Mouse (Mus musculus): Measurements from ENCODE around the gene Kcnma1.

Kcnma1 gene

DNA sequence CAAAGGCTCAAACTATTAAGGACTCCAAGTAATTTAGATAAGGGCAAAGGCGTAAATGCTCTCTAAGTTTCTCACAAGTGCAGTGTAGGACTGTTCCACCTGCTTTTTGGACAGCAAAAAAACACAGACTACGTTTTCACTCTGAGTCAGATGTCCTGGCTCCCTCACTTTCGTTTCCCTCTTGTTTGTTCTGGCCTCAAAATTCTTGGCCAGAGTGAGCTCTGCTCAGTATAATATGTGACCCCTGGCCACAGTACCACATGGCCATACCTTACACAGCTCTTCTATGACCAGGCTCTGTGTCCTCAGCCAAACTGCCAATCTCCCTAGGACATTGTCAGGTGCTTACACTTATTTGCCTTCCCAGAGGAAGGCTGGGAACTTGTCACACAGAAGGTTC lies 241.6 kb downstream of the Kcnma1 start:
- DNase-seq (ENCODE audit: low spot score), result no peak

GRCm38 (mm10) chr14:23771794-23772193 lies 242.5 kb downstream of the Kcnma1 start:
- no peak for DNase-seq (ENCODE audit: low spot score)

DNA sequence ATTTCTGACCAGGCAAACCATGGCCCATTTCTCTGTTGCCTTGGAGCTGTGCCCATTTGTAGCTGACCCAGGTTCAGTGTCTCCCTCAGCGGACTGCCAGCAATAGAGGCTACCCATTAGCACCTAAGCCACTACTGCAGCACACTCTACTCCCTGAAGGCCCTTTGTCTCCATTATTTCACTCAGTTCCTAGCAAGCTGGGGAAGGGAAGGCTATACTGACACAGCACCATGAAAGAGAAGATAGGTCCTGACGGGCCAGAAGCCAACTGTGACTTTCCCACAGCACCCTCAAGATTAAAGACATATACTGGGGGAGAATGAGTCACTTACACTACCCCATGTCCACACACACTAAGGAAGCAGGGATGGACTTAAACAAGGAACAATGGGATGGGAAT lies 251.8 kb downstream of the Kcnma1 start:
- DNase-seq (ENCODE audit: low spot score), result no peak

- no peak for DNase-seq (ENCODE audit: low spot score)
Measured at GRCm38 (mm10) chr14:23759626-23760025, 254.7 kb downstream of the Kcnma1 start.

- DNase-seq (ENCODE audit: low spot score), result no peak
Measured at GRCm38 (mm10) chr14:23758421-23758820, 255.9 kb downstream of the Kcnma1 start.

GRCm38 (mm10) chr14:23748011-23748410 lies 266.3 kb downstream of the Kcnma1 start:
- no peak for DNase-seq (ENCODE audit: low spot score)

GRCm38 (mm10) chr14:23746976-23747375 lies 267.3 kb downstream of the Kcnma1 start:
- no peak for DNase-seq (ENCODE audit: low spot score)

DNA sequence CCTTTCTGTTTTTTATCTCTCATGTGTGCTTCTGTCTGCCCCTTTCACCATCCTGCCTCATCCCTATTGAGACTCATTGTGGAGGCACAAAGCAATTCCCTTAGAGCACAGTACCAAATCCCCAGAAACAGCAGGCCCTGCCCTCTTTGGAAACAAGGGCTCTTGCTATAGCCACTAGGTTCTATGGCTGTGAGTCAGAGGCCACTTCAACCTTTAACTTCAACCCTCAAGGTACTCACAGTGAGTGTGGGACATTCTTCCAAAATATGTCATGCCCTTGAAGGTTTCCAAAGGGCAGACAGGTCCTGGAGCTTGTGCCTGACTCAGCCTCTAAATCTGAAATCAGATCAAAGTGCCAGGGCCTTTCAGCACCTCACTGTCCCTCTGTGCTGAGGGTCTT lies 272.8 kb downstream of the Kcnma1 start:
- DNase-seq (ENCODE audit: low spot score), result no peak

DNA sequence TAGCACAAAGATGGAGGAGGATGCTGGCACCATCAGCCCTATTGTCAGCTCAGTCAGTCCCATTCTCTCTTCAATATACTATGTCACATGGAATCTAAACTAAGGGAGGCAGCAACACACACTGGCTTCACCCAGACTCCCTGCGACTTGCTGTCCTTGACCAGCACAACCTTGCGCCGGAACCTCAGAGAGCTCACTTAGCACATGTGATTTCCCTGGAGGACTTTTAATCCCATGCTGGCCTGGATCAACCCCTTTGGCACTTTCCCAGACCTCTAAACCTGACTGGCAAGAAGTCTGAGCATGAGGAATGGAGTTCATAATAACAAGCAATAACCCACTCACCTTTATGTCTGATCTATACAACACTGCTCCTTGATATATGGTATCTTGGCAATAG lies 280.1 kb downstream of the Kcnma1 start:
- DNase-seq (ENCODE audit: low spot score), result no peak

GRCm38 (mm10) chr14:23729377-23729776 lies 284.9 kb downstream of the Kcnma1 start:
- DNase-seq (ENCODE audit: low spot score), result no peak

DNA sequence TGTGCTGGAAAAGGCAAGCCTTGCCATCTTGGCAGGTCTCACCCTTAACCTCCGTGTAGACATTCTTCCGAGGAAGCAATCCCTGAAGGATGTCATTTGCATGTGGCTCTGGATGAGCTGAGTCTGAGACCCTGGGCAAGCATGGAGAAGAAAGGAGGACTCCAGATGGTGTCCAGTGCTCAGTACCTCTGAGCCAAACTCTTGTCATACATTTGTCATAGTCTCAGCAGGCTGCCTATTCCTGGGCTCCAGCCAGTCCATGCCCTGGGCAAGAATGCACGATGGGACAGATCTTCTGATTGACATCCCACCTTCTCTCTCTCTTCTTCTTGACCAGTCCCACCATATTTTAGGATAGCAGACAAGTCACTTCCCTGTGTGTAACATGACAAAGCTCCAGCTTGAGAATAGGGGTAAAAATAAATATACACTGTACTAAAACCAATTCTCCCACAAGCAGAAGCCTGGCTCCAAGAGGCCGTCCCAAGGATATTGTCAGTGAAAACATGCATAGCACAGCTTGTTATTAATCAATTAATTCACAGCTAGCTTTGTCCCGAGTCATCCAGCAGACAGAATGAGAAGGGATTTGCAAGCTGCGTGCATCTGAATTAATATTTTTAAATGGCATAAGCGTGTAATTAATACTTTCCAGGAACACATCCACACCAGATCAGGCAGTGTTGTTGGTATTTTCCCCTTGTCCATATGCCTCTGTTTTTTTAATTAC lies 290.4 kb downstream of the Kcnma1 start:
- DNase-seq (ENCODE audit: low spot score), result no peak

- DNase-seq (ENCODE audit: low spot score), result no peak
Measured at GRCm38 (mm10) chr14:23719246-23719645, 295.0 kb downstream of the Kcnma1 start.

GRCm38 (mm10) chr14:23718667-23719066 lies 295.6 kb downstream of the Kcnma1 start:
- DNase-seq (ENCODE audit: low spot score), result no peak

GRCm38 (mm10) chr14:23714396-23715131 lies 299.7 kb downstream of the Kcnma1 start:
- DNase-seq (ENCODE audit: low spot score), result no peak

DNA sequence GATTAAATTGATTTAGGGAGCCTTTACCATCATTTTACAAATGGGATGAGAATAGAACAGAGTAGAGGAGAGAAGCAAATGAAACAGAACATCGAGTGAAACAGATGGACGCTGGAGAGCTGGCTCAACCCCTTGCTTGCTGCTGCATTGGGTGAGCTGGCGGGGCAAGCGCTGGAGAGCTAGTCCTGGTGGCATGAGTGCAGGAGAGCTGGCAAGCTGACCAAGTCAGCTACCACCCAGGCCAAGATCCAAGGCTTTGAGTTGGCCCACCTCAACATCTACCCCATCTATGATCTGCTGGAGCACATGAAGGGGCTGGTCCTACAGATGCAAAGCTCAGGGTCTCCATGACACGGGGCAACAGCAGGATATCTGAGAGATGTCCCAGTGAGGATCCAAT lies 301.4 kb downstream of the Kcnma1 start:
- DNase-seq (ENCODE audit: low spot score), result no peak

DNA sequence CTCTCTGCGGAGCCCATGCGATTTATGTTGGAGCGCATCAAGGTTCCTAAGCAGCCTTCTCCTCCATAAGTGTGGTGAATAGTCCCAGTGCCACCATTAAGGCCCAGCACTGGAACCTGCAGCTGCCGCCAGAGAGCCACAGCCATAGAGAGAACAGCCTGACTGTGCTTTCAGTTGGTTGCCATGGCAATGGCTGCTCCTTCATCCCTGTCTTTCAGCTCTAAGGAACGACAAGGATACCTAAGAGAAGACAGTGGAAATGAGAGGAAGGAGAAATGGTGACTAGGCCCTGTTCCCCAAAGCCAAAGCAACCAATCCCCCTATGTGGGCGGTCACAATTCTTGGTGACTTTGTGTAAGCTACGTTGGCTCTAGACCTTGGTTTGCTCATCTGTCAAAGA lies 303.3 kb downstream of the Kcnma1 start:
- no peak for DNase-seq (ENCODE audit: low spot score)

DNA sequence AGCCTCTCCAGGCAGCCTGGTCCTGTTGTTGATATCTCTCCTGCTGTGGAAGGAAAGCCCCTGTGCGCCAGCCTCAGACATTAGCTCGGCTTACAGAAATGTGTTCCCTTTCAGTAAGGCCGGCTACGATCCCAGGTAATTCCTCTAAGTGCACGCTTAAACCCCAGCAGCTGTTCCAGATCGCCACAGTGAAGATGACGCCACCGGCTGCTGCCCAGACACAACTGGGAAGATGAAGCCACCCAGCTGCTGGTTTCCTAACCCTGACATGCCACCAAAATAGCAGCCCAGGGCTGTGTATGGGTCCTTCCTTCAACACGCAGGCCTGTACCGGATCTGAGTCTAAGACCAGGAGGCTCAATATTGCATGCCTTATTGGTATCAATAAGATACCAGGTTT lies 307.5 kb downstream of the Kcnma1 start:
- DNase-seq (ENCODE audit: low spot score), result no peak

GRCm38 (mm10) chr14:23705647-23706046 lies 308.6 kb downstream of the Kcnma1 start:
- no peak for DNase-seq (ENCODE audit: low spot score)

- no peak for DNase-seq (ENCODE audit: low spot score)
Measured at GRCm38 (mm10) chr14:23704303-23704702, 310.0 kb downstream of the Kcnma1 start.

DNA sequence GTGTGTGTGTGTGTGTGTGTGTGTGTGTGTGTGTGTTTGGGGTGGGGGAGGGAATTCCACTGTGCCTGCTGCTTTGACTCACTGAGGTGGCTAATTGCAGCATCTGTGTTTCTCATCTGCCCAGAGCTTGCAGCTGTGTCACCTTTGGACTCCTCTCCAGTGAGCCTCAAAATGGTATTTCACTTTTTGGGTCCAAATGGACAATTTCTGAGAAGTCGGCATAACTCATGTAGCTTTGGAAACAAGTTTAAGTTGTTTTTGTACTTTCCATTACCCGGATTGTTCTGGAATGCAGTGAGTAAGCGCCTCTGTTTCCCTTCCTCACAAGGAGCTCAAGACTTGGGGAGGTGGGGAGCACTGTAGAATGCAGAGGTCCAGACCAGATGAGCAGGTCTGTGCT lies 317.9 kb downstream of the Kcnma1 start:
- DNase-seq (ENCODE audit: low spot score), result no peak

- DNase-seq (ENCODE audit: low spot score), result no peak
Measured at GRCm38 (mm10) chr14:23689681-23690080, 324.6 kb downstream of the Kcnma1 start.

- no peak for DNase-seq (ENCODE audit: low spot score)
Measured at GRCm38 (mm10) chr14:23688513-23688912, 325.8 kb downstream of the Kcnma1 start.

DNA sequence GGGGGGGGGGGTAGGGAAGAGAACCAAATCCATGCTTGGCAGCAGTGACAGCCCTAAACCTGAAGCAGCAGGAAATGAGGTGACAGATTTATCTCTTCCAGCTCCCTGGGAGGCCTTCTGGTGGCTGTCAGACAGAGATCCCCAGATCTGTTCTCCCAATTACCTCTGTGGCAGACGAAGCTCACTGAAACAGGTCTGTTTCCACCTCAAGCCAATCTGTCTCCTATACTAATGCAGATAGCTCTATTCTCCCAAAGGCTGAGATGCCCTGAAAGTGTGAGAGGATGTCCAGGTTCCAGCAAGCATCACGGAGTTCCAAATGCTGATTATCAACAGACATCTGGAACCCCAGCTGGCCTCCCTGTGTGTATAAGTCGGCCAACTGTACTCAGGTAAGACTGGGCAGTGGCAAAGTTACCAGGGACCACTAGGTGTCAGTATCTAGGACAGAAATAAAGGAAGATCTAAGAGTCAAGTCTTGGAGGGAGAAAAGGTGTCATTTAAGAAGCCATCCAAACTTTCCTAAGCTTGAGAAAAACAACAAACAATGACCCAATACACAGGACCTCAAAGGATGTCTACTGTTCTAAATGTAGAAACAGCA lies 329.7 kb downstream of the Kcnma1 start:
- DNase-seq (ENCODE audit: low spot score), result no peak
